Mouse (Mus musculus): ENCODE data around the gene Grik2.

Gene Grik2

DNA sequence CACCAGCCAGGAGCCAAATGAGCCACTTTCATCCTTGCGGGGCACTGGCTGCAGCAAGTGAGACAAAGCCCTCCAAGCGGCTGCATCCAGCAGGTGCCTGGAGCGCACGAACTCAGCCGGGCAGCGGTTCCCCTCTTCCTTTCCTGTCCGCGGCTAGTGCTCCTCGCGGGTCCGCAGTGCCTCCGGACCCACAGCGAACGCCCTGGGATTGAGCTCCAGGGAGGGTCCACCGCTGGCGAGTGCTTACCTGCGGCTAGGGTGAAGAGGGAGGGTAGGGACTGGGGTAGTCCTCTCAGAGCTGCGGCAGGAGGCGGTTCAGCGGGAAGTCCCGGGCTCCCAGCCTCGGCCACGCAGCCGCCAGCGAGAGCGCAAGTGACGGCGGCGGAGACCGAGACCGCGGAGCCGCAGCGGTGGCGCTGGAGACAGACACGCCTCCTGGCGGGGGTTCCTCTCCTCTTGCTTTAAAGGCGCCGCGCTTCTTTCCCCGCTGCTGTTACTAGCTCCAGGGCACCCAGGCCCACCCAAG lies at the start of gene Grik2:
Gene Grik2, minus strand, starts transcription at position 386 of the 526 bp plus-strand sequence.
- no peak for DNase-seq (ENCODE audit: low read depth)

DNA sequence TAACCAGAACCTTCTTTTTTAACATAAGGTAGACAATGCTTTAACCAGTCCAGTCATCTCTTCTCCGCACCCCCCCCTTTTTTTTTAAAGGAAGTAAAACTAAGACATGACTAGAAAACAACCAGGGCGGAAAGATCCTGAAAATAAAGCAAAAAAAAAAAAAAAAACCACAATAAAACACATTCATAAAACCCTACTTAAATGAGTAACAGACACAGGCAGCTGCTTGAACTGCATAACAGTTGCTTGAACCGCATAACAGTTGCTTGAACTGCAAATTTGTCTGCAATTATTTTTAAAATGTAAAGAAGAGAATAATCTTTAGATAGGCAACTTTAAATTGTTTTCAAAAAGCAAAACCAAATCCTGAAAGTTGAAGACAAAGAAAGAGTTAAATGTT lies 45.8 kb upstream of the Grik2 start:
- no peak for DNase-seq (ENCODE audit: low read depth)

DNA sequence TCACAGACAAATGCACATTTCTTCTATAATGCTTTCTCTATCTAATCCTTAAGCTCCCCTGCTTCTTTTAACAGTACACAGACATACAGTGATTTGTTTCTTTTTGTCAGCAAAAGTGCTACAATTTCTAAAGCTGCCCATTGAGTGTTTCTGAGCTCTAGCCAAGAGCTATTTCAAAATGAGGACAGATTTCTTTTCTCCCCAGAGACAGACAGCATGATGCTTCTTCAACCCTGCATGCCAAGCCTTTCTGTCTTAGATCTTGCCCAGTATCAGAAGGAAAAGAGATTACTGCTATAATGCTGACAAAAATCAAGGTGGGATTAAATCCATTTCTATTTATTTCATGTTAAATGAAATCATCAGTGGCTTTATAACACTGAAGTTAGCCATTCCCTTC lies 18.7 kb upstream of the Grik2 start:
- no peak for DNase-seq (ENCODE audit: low read depth)

DNA sequence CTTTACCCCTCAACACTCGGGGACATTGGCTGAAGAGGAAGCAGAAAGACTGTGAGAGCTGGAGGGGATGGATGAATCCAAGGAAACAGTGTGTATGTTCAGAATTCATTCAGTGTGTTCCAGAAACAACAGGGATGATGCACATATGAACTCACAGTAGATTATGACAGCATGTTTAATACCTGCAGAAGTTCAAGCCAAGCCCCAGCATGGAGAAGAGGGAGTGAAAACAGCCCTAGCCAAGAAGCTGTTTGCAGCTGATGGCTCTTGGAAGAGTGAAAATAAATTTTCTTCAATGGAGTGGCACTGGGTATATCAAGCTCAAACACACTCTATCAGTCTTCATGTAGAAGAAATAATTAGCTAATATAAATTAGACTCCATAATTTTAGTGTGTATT lies 12.4 kb upstream of the Grik2 start:
- DNase-seq (ENCODE audit: low read depth): no peak

- no peak for DNase-seq (ENCODE audit: low read depth)
Observed at GRCm38 (mm10) chr10:49794129-49794528, 5.6 kb upstream of the Grik2 start.

DNA sequence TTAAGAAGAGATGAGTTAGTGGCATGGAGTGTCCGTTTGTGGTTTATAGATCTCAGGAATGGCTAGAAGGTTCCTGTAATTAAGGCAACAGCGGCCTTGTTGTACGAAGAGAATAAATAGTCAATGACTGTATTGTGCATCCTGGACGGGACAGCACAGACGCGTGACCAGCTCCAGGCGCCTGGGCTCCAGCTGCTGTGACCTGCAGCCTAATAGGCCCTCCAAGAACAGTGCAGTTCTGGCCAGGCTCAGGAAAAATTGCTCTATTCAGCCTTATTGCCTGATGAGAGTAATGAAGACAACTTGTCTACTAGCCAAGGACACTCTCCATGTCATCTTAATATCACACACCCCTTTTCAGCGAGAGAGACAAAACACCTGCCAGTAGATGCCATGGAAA lies 1.8 kb upstream of the Grik2 start:
- DNase-seq (ENCODE audit: low read depth): no peak

- DNase-seq (ENCODE audit: low read depth): no peak
Observed at GRCm38 (mm10) chr10:49789711-49790110, 1.1 kb upstream of the Grik2 start.

DNA sequence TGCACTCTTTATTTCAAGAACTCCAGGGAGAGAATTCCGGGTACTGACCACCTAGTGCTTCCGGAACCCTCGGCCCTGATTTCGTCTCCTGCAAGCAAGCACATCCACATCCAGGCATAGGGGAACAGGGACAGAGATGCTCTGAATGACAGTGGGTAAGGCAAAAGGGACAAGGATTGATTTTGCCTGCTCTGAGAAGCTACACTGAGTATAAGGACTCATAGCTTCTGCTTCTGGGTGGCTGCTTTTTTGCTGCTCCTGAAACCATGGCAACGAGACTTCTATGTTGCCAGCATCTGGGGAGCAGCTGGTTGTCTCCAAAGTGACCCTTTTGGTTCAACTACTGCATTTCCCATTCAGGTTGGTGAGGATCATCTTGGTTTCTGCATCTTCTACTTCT lies 348 bp upstream of the Grik2 start:
- DNase-seq (ENCODE audit: low read depth): no peak

- DNase-seq (ENCODE audit: low read depth): no peak
Observed at GRCm38 (mm10) chr10:49786630-49787029, 1.9 kb downstream of the Grik2 start.

GRCm38 (mm10) chr10:49785477-49785876 lies 3.1 kb downstream of the Grik2 start:
- no peak for DNase-seq (ENCODE audit: low read depth)

DNA sequence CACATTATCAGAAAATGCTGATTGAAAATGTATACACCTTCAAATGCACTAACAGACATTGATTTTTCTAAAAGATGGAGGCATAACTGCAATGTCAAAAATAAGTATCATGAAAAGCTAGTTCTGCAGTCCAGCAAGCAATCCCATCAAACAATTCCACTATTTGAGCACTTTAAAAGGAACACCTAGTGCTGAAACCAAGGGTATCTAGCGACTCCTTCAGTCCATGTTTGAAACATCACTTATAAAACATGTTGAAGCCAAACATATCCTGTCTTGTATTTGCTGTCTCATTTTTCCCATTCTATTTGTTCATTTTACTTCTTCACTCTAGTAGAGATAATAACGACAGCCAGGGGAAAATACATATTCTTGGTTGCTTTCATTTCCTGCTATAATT lies 3.7 kb downstream of the Grik2 start:
- DNase-seq (ENCODE audit: low read depth): no peak

DNA sequence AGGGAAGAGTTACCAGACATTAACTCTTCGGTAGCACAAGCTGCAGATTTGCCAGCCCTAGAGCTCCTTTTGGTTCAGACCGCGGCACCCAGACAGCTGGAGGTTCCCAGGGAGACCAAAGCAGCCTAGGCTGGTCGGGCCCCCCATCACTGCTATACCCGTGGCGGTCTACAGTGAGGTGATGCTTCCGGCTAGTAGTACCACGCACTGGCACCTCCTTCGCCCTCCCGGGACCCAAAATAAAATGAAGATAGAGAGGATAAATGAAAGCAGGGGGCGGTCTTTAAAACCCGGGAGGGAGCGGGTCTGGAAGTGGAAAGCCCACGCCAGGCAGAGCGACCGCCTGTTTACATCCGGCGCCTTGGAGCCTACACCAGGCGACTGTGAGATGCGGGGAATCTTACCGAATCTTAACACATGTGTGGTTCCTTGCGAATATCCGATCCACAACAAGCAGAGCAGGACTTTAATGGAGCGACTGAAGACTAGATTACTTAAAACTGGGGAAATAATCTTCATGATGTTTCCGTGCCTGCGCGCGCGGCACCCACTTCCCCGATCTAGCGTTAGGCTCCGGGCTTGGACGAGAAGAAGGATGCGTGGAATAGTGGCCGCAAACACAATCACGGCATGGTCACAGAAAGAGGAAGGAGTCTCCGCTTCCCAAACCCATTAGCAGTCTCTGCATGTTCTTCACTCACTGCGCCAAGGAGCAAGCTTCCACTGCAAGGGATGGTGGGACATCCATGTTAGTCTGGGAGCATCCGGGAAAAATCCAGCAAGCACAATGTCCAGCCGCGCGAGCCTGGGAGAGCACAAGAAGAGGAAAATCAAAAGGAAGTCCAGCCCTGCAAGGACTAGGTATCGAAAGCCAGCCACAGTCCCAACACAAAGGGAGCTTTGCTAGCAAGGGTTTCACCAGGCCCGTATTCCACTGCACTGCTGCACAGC lies 5.5 kb downstream of the Grik2 start:
- no peak for DNase-seq (ENCODE audit: low read depth)

DNA sequence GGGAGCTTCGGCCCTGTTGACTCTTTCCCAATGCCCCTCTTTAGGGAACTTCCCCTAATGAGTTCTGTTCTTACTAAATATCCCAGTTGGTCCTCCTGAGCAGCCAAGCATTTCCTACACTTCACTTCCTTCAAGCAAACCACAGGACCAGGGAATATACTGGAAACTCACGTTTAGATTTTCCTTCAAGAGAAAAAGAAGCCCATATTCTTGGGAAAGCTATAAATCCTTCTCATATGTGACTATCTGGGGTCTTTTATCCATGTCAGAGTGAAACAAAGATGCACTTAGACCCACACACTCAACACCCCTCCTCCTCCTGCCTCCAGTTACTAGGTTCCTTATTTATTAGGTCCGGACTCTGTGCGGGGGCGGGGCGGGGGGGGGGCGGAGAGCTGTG lies 6.5 kb downstream of the Grik2 start:
- DNase-seq (ENCODE audit: low read depth): no peak

GRCm38 (mm10) chr10:49780430-49780829 lies 8.1 kb downstream of the Grik2 start:
- no peak for DNase-seq (ENCODE audit: low read depth)

DNA sequence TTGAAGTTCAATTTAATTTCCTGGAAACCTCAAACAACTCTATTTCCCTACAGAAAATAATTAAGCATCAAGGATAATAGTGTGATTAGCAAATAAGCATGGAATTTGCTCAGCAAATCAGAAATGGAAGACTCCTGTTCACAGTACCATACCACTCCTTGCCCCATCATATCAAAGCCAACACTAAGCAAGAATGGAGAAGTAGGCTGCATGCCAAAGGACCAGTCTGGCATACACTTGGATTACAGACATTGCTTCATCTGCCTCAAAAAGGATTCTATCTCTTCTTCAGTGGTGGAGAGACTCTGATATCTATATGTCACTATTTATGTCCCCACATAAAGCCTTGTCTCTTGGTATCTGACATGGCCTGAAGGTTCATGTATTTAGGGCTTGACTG lies 19.7 kb downstream of the Grik2 start:
- DNase-seq (ENCODE audit: low read depth): no peak

- no peak for DNase-seq (ENCODE audit: low read depth)
Observed at GRCm38 (mm10) chr10:49767556-49767955, 21.0 kb downstream of the Grik2 start.

DNA sequence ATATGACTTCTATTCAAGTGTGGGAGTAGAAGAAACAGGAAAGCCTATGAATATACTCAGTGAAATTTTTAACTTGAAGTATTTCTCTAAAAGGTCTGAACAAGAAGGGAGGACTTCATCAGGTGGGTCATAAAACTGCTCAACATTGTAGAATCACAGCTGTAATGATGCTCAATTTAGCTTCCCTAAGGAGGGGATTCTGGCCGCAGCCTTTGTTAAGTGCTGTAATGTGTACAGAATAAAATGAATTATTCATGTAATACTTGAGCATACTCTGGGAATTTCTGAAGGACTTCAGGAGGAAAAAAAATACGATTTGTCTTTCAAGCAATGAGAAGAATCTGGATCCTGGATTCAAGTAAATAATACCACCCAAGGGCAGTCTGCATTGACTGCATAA lies 26.0 kb downstream of the Grik2 start:
- DNase-seq (ENCODE audit: low read depth): no peak

DNA sequence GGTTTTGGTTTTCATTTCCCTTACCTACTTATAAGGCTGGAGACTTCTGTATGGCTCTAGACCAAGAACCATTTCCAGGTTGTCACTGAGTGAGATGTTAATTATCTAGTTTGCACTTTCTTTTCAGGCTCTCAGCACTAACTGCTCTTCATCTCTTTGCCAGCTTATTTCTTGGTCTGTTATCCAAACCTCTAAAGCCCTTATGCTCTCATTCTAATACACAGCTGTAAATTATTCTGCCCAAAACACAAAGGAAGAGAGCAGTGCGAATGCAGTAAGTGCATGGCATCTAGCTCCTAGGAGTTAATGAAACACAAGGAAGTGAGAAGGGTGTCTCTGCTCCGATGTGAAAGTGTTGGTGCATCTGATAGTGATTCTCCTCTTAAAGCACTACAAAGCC lies 36.8 kb downstream of the Grik2 start:
- DNase-seq (ENCODE audit: low read depth): no peak

DNA sequence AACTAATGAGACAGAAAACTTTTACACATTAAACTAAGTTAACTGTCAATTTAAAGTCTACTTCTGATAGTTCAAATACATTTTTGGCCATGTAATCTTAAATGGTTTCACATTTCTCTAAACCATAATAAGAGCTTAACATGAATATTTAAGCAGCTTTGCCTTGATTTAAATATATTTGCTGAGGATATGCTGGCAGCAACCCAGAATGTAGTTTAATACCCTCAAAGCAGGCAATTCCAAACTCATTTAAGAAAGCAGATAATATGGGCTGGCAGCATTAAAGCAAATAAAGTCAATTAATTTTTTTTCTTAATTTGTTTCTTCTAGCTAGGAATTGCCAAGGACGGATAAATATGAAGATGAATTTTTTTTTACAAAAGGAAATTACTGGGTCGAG lies 56.7 kb downstream of the Grik2 start:
- no peak for DNase-seq (ENCODE audit: low read depth)

DNA sequence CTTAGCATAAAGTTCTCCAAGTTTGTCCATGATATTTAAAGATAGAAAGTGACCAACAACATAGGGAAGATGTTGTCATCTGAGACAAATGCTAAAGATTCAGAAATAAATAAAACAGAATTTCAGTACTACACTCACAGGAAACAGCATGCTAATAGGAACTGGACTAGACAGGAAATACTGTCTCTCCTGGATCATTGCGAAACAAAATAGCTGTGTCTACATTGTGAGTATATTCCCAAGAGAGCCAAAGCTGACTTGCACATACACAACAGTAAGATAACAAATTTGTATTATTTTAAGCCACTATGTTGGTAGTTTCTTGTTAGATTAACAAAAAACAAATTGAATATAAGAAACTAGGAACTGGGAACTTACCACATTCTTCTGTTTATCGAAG lies 64.9 kb downstream of the Grik2 start:
- no peak for DNase-seq (ENCODE audit: low read depth)

DNA sequence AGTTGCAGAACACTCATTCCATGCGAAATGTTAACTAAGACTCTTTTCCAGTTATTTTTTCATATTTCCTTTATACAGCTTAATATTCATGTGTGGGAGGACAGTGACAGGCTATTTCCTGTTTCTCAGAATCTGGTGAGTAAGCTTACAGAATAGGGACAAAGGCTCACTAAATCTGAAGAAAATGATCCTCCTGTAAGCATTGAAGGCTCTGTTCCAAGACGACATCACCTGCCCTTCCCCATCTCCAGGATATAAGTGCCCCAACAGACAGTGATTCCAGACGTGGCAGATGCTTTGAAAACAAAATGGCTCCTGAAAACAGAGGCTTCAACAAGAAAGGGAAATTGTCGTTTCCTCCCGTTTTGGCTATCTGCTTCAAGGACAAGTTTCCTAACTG lies 71.7 kb downstream of the Grik2 start:
- no peak for DNase-seq (ENCODE audit: low read depth)

DNA sequence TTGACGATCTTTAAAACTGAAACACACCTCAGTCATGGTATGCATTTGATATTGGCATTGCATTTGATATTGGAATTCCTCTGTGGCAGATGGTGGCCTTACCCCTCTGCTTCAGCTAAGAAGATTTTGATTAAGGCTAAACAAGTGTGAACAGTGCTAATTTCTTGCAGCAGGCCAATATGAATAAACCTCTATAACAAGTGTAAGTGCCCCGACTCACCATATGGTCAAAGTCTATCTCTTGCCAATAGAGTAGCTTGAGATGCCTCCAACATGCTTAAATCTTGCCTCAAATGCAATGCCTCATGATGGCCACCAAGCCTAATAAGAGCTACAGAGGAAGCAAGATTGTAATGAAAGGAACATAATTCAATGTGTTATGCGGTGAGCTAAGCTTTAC lies 78.8 kb downstream of the Grik2 start:
- DNase-seq (ENCODE audit: low read depth): no peak

DNA sequence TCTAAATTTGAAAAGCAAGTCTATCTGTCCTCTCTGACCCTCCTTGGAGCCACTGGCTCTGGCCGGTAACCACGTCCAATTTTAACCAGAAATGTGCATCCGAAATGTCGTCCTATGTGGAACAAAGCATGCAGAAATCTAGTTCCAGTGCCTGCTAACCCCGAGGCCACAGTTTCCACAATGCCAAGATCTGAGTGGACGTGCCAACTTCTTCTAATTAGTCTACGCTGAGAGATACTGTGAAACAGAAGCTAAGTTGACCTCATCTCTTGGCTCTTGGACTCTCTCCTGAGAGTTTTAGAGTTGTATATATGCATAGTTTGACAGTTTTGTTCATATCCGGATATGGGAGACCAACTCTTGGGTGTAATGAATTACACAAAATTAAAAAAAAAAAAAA lies 84.1 kb downstream of the Grik2 start:
- DNase-seq (ENCODE audit: low read depth): no peak

DNA sequence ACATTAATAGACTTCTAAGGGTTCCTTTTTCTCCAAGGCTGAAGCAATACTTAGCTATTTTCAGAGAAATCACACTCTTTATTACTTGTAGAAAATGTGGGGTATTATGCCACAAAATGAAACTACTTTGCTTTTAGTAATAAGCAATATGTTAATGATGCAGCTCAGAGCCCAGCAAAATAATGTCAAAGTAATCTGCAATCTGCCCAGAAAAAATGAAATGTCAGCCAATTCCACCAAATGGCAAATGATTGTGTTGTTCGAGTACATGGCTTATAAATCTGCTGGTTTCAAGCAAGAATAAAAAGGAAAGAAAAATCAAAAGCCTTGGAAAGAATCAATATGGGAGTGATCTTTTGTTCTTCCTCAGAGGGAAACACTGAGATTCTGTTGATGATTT lies 136.2 kb downstream of the Grik2 start:
- no peak for DNase-seq (ENCODE audit: low read depth)

All from c-Kit-positive CD71-negative TER-119-negative erythroid progenitor cells, embryonic 14.5 days (primary cell).